Mouse (Mus musculus) layer of hippocampus, postnatal 14 days (tissue): ENCODE measurements at regions not wholly inside any gene's neighbourhood (a gene's known extent, or its start where the extent isn't known, plus 50 kb on each side); places are given as distances from the start of the nearest gene placed in this dataset.

Source experiments
- DNase-seq, 2 experiments: peaks; one replicate each; pipeline ENCODE4 v3.0.0; 2021 to 2022; ENCODE audit warnings: low spot score in 2 of 2, mixed read lengths in 1 of 2

GRCm38 (mm10) chr1:14421030-14421429 is 1672.1 kb downstream of the 4930444P10Rik start:
- DNase-seq: no peak

DNA sequence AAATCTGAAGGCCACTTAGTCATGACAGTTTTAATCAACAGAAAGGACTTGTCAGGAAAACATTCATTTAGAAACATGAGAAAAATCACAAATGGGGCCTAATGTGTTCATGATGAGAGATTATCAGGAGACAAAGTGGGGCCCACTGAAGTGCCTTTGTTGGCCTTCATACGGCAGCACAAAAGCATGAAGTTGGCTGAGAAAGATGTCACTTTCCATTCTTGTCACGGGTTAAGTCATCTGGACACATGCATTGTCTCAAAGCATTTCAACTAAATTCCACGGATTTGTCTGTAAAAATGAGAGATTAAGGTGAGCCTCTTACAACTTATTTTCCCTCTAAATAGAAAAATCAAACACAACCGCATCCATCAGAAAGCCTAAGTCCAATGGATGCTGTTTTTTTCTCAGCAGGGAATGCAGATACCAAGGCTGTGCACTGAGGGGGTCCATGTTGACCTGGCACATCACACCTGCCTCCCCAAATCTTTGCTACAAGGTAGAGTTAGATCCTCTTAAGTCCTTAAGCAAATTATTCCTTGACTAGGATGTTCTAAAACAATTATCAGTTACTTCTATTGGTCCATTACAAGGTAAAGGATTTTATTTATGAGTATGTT is 1679.2 kb downstream of the 4930444P10Rik start:
- no peak for DNase-seq

DNA sequence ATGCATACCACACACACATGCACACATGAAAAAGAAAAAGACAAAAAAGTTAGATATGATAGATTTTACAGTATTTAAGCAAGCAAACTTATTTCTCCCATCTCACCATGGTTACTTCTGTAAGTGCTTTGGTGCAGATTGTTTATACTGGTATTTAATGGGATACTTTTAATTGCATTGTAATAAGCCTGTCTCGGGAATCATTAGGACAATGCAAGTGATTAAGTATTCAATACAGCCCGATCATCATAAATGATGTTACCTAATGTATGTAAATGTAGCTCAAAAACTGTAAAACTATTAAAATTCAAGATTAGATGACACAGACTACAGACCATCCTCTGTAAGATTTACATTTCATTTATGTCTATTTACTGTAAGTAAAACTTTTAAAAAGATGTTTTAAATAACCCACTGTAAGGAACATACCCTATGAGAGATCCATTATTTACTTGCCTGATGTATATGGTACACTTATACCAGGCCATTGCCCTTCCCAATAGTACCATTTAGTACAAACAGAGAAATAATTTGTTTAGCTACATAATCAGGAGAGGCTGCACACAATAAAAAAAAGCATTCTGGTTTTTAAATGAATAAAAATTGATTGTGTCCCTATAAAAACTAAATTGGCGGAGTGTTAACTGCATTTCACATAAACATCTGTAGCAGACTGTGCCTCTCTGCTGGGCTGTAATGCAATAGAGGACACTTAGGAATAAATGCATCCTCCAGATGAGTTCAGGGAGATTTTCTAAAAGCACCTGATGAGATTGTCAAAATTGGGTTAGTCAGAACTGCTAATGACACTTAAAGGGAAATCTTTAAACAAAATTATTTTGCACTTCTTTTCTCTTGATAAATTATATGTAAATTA is 1722.9 kb downstream of the 4930444P10Rik start:
- no peak for DNase-seq

GRCm38 (mm10) chr1:14359998-14360640 is 1733.0 kb downstream of the 4930444P10Rik start:
- no peak for DNase-seq
